Mouse (Mus musculus) MN1 (cell line): ENCODE measurements around the gene Aldoc.

ENCODE experiments used
- DNase-seq: peaks from one replicate; pipeline ENCODE4 v3.0.0-alpha.2; 2016; ENCODE audit warnings: low spot score

Aldoc gene

GRCm38 (mm10) chr11:78332676-78333075 is 9.9 kb downstream of the Aldoc start:
- DNase-seq: no peak

GRCm38 (mm10) chr11:78333992-78334391 is 11.2 kb downstream of the Aldoc start:
- no peak for DNase-seq

- no peak for DNase-seq
Measured at GRCm38 (mm10) chr11:78337040-78337439, 14.3 kb downstream of the Aldoc start.

- DNase-seq: no peak
Measured at GRCm38 (mm10) chr11:78341702-78342101, 18.9 kb downstream of the Aldoc start.

GRCm38 (mm10) chr11:78343381-78344327 is 20.9 kb downstream of the Aldoc start, which contains the start of gene Unc119:
TSS of gene Unc119 (plus strand) at chr11:78343482.
- DNase-seq: peak; percentile 76

- DNase-seq: peak; percentile 31
Measured at GRCm38 (mm10) chr11:78344328-78344889, 21.6 kb downstream of the Aldoc start.

GRCm38 (mm10) chr11:78344890-78345715 is 22.3 kb downstream of the Aldoc start:
- peak; percentile 80 for DNase-seq

- DNase-seq: no peak
Measured at GRCm38 (mm10) chr11:78345801-78346200, 23.0 kb downstream of the Aldoc start.

GRCm38 (mm10) chr11:78346326-78347069 is 23.7 kb downstream of the Aldoc start:
- DNase-seq: no peak

GRCm38 (mm10) chr11:78347070-78347754 is 24.4 kb downstream of the Aldoc start:
- peak; percentile 79 for DNase-seq

GRCm38 (mm10) chr11:78347908-78348307 is 25.1 kb downstream of the Aldoc start:
- DNase-seq: no peak

- DNase-seq: no peak
Measured at GRCm38 (mm10) chr11:78348474-78348873, 25.7 kb downstream of the Aldoc start.

GRCm38 (mm10) chr11:78349441-78350358 is 26.9 kb downstream of the Aldoc start:
- DNase-seq: no peak

- DNase-seq: no peak
Measured at GRCm38 (mm10) chr11:78353081-78353480, 30.3 kb downstream of the Aldoc start.

- DNase-seq: no peak
Measured at GRCm38 (mm10) chr11:78354905-78355304, 32.1 kb downstream of the Aldoc start.

GRCm38 (mm10) chr11:78355471-78356238 is 32.9 kb downstream of the Aldoc start:
- DNase-seq: peak; percentile 52

GRCm38 (mm10) chr11:78358330-78359007 is 35.7 kb downstream of the Aldoc start:
- DNase-seq: no peak

- peak; percentile 90 for DNase-seq
Measured at GRCm38 (mm10) chr11:78360125-78360788, 37.5 kb downstream of the Aldoc start.
